Mouse (Mus musculus) ES-Bruce4 (cell line): Measurements from ENCODE around the gene Hist1h4d.

Experiments
- CTCF ChIP-seq: IDR thresholded peaks from one replicate; pipeline ENCODE4 v1.8.1; 2011; ENCODE audit warnings: low read depth, low read length
- EP300 ChIP-seq: IDR thresholded peaks from 2 replicates; pipeline ENCODE4 v1.6.1; 2011; ENCODE audit warnings: low read depth, low read length; ENCODE audit not compliant: insufficient read depth

DNA sequence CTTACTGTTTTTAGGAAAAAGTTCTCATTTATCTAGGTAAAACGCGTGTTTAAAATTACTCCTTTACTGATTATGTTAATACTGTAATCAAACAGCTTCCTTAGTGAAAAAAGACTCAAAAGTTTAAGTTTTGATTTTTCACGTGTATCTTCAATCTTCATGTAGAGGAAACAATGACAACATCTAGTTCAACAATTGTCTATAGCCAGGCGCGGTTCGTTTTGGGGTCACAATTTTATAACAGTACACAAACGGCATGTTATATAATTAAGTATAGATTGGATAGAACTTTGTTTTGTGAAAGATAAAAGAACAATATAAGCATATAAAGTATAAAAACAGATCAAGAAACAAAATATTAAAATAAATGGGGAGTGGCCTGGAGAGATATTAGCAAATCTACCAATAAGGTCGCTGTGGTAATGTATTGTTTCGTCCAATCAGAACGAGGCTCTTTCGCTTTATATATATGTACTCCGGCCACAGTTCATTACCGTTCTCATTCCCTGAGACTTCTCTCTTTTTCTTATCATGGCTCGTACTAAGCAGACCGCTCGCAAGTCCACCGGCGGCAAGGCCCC is 6.0 kb upstream of the Hist1h4d start, which contains the start of gene Hist1h3d:
- no peak for TF ChIP-seq CTCF
- no peak for TF ChIP-seq EP300
